Mouse (Mus musculus): Measurements from ENCODE around the gene Dlx6. TPM values are rescaled to one million over a fixed set of nuclear protein-coding genes. Genes with fewer than 3 reads are reported as not detected.
A peak's percentile ranks its signal among the peaks of the same experiment; 100 is the strongest.

Gene Dlx6
- total and polyA plus RNA-seq, 3 experiments = not detected

DNA sequence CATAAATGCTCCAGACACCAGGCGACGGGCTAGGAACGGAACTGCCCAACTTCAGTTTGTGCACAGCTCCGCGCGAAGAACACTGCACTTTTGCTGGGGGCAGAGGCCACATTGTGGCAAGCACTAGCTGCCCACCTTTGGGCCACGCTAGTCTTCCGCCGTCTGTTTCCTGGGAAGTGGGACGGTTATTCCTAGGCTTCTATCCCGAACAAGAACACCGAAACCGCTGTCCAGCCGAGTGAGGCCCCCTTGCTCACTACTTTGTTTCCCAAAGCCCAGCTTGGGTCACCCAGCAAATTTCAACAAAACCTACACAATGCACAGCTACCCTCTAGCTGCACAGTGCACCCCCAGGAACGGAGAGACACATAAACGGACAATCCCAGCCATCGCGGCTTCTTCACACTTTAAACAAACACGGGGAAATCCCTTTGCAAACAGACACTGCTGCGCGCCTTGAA lies 3.2 kb upstream of the Dlx6 start:
- no peak for DNase-seq

DNA sequence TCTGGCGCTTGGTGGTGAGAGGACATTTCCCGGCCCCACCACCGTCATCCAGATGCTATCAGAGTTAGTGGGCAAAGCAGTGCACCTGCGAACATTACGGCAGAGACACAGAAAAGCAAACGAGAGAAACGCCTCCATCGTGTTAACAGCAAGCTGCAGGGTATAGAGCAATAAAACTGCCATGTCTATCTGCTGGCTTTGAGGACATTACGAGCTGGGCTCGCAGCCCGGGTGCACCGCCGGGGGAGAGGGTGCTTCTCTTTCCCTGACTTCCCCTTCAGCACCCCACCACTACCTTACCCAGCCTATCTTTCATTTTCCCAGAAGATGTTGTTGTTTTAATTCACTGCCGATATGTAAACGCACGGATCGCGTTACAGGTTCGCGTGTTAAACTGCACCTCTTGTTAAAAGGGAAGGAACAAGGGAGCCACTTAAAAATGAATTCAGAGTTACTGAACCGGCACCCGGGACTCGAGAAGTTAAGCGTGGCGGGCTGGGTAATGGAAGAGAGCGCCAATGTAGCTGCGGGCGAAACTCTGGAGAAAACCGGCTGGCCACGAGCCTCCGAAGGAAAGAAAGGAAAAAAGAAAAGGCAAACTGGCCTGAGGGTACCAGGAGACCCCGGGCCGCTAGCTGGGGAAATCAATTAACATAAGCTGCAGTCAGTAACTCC lies 2.6 kb upstream of the Dlx6 start:
- no peak for DNase-seq

DNA sequence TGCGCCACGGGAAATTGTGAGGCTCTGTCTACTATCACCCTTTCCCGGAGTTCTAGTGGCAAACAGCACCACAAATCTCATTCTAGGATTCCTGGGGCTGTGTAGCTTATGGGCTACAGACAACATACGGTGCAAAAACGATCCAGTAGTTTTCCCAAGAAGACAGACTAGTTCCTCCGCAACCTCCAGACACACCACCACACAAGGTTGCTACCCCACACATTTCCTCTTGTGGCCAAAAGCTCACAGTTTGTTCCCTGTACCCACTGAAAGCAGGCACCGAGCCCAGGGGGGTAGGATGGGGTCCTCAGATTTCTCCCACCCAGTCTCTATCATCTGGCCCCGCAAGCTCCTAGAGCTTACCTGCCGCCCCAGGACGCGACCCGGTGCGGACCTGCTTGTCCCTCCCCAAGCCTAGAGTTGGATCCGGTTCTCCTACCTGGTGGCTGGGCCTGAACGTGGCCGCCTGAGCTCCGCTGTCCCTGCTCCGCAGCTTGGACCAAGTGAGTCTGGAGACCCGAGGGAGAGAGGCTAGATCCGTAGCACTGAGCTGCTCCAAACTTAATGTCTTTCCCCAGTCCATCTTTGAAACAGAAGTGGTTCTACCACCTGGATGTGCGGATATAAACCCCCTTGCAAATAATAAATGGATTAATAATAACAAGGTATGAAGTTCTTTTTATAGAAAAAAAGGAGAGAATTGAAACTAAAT lies 1.9 kb upstream of the Dlx6 start:
- no peak for DNase-seq

DNA sequence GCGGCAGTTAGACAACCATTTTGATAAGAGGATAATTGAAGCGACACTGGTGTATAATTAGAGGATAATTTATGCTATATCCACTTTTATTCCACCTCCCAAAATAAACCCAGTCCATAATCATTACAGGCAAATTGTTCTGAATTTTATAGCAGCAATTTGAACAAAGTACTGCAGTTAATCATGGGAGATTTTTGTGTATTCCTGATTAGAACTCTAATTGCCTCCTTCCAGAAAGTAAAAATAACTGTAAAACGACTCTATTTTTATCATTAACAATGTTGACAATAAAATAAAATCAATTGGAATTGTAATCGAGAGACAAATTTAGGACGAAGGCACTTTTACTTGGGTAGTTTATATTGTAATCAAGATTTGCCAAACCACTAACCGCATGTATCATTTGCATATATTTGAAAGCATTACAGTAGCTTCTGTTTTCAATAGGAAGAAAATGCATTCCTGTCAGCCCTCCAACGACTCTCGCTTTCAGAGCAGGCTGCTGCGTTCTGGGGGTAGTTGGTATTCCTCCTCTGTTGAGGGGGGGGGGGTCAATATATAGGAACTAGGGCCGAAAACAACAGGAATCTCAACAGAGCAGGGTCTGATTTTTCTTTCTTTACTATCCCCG lies 1.2 kb upstream of the Dlx6 start:
- DNase-seq = no peak

DNA sequence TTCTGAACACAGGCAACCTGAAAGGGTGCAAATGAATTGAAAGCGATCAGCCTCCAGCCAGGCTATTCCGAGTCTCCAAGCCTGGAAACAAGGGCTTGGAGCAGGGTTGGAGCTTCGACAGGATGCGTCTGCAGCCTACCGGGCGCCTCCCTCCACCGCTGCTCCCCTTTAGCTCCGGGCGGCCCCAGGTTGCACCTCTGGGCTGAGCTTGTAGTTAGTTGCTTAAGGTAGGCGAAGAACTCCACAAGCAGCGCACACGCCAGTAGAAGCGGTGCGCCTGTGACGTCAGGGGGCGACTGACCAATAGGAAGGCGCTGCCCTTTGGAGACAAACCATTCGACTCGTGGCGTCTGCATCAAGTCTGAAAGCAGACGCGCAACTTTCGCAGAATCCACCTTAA lies 523 bp upstream of the Dlx6 start:
- DNase-seq = peak; percentile 65

DNA sequence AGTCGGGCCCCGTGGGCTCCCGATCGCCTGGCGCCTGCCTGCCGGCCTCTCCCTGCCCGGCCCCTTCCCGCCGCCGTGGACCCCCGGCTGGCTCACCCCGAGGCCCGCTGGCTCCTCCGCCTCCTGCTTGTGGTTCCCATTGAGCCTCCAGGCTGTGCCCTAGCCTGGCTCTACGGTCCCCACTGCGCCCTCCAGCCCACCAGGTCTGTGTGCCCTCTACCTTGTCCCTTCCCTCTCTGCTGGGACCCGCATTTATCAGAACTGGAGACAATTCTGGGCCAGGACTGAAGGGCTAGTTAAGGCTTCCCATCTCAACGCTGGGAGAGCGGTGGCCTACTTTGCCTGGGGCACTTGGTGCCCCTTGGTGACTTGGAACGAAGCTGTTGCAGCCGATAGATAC lies 821 bp downstream of the Dlx6 start:
- DNase-seq = no peak

DNA sequence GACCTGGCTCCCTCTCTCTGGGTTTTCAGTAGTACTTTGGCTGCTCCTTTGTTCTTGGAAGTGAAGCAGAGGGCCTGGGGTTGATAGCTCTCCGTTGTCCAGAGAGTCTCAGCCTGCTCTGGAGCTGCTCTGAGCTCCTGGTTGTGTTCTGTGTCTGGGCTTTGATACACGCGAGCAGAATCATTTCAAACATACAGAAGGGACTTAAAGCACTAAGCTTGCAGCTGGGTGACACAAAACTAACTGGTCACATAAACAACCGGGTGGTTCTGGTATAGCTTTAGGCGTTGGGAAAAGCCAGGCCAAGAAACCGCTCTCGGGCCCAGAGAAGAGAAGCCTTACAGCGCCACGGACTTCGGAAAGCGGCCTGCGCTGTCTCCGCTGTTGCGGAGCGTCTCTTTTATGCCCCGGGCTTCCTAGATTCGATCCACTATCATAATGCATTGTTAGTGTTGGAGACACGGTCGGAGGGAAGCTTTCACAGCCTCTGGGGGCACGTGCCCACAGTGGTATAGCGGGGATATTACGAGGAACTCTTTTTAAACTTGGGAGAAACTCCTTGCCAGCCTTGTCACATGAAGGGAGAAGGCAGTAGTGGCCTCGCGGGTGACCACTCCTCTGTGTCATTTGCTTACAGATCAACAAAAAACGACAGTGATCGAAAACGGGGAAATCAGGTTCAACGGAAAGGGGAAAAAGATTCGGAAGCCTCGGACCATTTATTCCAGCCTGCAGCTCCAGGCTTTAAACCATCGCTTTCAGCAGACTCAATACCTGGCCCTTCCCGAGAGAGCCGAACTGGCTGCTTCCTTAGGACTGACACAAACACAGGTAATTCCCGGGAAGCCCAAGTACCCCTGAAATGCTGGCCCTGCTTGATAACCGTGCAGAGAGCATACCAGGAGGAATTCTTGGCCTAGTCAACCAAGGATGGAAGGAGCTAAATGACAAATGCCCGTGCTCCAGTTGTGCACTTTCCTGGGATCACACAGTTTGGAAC lies 1.6 kb downstream of the Dlx6 start:
- no peak for DNase-seq

DNA sequence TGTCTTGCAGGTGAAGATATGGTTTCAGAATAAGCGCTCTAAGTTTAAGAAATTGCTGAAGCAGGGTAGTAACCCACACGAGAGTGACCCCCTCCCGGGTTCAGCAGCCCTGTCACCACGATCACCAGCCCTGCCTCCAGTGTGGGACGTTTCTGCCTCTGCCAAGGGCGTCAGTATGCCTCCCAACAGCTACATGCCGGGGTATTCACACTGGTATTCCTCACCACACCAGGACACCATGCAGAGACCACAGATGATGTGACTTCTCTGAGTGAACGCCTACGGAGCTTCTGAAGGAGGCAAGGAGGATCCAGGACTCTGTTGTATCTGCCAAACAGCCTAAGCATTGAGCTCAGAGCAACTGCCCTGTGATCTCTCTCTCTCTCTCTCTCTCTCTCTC lies 3.9 kb downstream of the Dlx6 start:
- DNase-seq = no peak

DNA sequence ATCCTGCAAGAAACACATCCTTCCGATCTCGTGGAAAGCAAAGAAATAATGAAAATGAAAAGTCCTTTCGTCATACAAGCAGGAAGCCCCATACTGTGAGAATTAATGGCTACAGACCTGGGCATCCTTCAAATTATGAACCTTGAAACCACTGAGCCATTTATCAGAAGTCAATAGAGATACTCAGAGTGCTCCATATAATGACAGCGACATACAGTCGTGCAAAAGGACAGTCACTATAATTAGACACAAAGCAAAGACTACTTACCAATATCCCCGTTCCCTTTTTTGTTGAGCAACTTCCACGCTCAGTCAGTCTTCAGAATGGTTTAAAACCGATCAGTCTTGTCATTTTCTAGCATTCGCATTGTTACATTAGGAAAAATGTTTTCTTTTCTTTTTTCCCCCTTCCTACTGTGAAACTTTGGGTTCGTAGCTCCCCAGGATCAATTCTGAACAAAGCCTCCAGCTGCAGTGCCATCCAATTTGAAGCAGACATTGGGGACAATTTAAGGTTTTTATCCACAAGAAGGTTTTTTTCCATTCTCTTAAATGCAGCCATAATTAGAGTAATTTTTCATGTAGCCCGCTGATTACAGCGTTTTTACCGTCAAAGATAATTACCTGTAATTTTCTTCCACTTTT lies 6.0 kb downstream of the Dlx6 start:
- no peak for DNase-seq

DNA sequence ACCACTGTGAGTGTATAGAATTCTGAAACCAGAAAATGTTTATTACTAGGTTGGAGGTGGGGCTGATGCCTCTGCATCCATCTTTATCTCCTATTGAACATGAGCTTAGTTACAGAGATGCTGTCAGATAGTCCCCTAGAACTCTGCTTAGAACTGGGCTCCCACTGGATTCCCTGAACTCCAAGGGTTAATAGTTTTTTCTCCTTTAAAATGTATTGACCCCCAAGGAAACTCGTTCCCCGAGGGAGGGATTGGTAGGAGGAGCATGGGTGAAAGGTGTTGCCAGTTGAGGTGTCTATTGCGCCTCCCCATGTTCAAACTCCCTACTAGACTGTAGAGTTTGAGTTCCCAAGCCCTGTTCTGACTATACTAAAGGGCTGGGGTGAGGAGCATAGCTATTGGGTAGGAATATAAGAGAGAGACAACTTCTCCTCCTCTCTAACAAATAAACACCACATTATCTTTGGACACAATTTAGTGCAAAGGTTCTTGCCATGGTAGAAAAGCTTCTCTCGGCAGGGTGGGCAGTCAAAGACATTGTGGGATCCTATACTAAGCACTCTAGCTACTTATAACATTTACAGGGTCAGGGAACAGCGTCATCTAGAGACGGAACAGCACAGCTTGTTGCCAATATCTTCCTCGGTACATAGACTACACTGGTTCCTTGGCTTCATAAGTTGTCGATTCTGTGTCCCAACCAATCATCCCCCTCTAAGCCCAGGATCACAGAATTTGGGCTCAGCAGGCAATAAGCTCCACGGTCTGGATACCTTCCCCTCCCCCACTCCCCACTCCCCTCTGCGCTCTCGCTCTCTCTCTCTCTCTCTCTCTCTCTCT lies 7.0 kb downstream of the Dlx6 start:
- DNase-seq = no peak

DNA sequence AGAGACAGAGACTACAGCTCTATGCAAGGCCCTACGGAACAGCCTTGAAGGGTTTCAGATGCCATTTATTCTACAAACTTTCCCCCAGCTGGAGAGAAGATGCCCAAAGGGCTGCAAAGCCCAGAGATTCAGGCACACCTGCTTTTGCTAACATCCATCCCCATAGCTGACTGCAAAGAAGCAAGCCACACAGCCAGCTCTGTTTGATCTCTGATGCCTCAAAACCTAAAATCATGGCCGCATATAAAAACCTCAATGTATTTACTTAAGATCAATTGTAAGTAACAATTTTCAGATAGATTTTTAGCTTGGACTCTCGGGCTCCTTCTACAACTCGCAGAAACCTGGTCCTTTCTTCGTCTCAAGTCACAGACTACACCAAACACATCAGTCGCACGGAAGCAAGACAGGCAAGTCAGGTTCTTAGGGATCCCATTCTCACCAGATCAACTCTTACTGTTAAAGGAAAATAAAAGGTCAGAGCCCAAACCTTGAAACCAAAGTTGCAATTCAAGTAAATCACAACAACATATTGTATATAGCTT lies 7.8 kb downstream of the Dlx6 start:
- DNase-seq = no peak

DNA sequence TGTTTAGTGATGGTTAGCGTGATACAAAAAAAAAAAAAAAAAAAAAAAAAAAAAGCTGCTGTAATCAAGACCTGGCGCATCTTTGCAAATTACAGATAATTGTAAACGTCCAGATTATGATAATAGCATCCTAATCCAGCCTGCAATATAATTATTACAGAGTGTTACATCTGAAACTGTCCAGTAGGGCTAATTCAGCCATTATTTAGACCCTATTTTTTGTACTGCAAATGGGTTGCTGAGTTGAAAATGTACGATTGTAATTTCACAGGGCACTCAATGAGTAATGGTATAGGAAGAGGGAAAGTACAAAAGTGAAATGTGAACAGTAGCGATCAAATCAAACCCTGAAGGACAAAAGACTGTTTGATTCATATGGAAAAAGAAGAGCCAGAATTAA lies 8.6 kb downstream of the Dlx6 start:
- no peak for DNase-seq

DNA sequence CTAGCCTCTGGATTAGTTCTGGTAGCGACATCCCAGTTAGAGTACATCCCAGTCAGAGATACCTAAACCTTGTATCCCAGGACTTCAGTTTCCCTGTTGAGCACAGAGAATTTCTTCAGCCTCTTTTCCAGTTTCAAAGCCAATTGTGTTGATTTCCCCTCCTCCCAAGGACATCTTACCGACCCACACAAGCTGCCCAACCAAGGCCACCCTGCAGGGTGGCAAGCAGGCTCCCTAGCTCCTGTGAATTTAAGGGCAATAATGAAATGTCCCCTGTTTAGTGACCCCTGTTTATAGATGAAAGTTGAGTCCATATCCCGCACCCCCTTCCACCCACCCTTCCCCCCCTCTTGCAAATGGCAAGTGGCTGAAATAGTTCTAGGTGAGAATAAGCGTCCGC lies 9.7 kb downstream of the Dlx6 start:
- DNase-seq = no peak

DNA sequence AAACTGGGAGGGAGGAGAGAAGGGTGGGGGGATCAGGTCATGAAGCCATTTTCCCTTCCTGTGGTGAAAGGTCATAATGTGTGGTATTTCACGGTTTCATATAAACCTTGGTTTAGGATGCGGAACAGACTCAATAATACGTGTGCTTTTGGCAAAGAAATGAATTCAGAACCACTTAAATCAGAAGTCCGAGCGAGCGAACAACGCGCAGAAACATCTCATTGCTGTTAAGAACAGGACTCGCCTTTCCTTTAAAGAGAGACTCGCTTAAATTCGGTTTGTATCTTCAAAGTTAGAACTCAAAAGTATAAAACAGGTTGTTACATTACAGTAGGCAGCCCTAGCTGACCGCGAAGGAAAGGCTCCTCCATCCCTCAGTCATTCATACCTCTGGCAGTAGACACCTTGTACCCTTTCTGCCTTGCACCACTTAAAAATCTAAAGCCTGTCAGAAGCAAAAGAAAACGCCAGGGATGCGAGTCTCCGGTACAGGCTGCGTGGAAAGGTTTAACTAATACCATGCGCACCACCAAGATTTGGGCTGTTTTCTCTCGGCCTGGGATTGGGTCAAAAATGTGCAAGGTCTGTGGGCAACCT lies 10.4 kb downstream of the Dlx6 start:
- DNase-seq = no peak

DNA sequence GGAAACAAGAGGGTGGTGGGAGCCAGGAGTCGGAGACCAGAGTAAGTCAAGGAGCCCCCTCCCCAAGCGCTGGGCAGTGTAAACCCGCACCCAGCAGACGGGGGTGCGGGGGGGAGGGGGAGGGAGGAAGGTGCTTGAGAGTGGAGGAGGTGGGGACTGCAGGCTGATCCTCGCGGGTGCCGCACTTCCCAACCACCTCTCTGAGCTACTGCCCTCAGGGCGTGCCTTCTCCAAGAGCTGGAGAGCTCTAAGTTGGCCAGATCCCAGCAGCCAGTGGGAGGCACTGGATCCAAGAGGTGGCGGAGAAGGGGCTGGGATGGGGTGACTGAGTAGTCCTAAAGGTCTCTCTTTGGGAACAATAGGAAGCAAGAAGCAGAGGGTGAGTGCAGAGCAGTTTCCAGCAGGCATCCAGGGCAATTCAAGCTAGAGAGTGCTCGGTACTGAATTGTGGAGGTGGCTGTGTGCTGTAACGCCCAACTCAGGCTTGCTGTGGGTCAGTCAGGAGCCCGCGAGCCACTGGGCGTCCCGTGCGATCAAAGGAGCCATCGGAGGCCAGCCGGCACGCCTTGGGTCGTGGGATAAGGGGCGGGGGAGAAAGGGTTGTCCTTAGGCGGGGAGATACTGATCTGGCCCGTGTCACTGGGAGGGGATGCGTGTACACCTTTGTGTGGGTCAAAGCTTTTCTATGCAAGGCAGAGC lies 11.1 kb downstream of the Dlx6 start:
- no peak for DNase-seq

DNA sequence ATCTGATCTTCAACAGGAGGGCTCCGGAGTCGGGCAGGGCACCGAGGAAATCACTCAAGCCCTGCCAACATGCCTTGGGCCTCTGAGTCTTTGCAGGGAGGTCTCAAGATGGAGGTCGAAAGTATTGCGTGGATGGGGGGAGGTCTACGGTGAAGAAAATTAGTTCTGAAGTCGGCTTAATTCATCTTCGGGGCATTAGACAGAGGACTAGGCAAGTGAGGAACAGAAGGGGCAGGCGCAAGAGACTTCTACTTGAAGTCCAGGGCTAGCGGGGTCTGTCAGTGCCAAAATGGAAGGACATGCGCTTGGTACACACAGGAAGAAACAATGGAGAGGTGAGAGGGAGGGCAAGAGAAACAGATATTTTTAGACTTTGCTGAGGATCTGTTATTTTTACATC lies 12.0 kb downstream of the Dlx6 start:
- no peak for DNase-seq

DNA sequence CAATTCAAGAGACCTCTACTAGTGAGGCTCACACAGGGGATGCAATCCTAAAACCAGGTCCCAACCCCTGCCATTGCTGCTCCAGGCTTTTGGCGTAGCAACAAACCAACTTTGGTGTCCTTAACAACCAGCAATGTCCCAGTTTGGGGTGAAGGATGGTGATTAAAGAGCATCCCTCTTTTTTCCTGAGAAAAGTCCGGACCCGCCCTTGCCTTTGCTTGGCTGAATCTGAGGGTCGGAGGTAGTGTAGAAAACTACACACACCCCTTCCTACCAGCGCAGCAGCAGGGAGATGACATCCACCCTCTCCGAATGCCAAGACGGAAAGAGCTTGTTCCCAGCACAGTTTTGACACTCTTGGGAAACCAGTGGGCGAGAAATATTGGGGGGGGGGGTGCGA lies 12.5 kb downstream of the Dlx6 start:
- no peak for DNase-seq

DNA sequence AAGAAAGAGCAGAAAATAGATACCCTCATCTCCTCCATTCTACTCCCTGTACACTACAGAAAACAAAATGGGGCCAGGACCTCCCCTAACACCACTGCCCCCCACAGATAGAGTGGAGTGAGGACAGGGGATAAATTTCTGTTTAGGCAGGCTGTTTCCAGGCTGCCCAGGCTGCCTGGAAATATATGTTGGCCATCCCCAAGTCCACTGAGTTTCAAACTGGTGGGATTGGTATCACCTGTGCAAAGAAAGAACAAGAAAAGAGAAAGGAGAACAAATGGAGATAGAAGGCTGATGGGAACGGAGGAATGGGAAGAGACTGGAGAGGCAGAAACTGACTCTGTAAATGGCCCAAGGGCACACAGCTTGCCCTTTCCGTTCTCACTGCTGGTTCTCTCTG lies 13.1 kb downstream of the Dlx6 start:
- no peak for DNase-seq

DNA sequence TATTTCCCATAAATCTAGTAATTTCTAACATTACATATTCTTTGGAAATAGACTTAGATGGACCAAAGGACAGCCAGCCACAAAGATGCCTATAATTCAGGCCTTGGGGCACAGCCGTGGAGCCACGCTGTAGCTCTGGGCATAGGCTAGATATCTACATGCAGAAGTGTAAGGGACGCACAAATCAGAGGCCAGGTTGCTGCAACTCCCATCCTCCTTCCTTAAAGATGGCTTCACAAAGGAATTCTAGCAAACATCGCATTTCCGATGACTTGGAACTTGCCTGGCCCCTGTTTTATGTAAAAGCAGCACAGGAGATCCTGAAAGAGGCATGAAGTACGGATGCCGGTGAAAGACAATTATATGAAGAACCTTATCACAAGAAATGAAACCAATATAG lies 13.6 kb downstream of the Dlx6 start:
- DNase-seq = no peak
